Mouse (Mus musculus): ENCODE measurements at regions not wholly inside any gene's neighbourhood (a gene's known extent, or its start where the extent isn't known, plus 50 kb on each side); places are given as distances from the start of the nearest gene placed in this dataset.
A peak's percentile ranks its signal among the peaks of the same experiment; 100 is the strongest.

GRCm38 (mm10) chr1:69746575-69747290 is 59.7 kb upstream of the Ikzf2 start:
- DNase-seq (ENCODE audit: low spot score): no peak

- no peak for DNase-seq (ENCODE audit: low spot score)
Measured at GRCm38 (mm10) chr1:69752724-69753123, 65.7 kb upstream of the Ikzf2 start.

- no peak for DNase-seq (ENCODE audit: low spot score)
Measured at GRCm38 (mm10) chr1:69757702-69758101, 69.1 kb upstream of the Spag16 start.

GRCm38 (mm10) chr1:69759544-69759943 is 67.2 kb upstream of the Spag16 start:
- DNase-seq (ENCODE audit: low spot score): peak; percentile 3

GRCm38 (mm10) chr1:69768714-69769113 is 58.1 kb upstream of the Spag16 start:
- DNase-seq (ENCODE audit: low spot score): no peak

GRCm38 (mm10) chr1:69770209-69770608 is 56.6 kb upstream of the Spag16 start:
- DNase-seq (ENCODE audit: low spot score): no peak

GRCm38 (mm10) chr1:69771436-69771835 is 55.3 kb upstream of the Spag16 start:
- no peak for DNase-seq (ENCODE audit: low spot score)

GRCm38 (mm10) chr1:69775589-69775988 is 51.2 kb upstream of the Spag16 start:
- no peak for DNase-seq (ENCODE audit: low spot score)
